Mouse (Mus musculus) midbrain, postnatal 0 days (tissue): ENCODE measurements at regions not wholly inside any gene's neighbourhood (a gene's known extent, or its start where the extent isn't known, plus 50 kb on each side); places are given as distances from the start of the nearest gene placed in this dataset.
"Not testable (repeated sequence)": the region's sequence is repeated elsewhere in the genome, so short reads cannot be mapped to it uniquely, and the experiment has no call there.

Experiments
- ATAC-seq: fragments of 200-750 bp; cut with Nextera tagmentation; 2 replicates; pipeline ENCODE4 v1.8.0; 2017; ENCODE audit warnings: moderate number of reproducible peaks, mild to moderate bottlenecking, moderate TSS enrichment, moderate library complexity; ENCODE audit not compliant: low FRiP score
- DNase-seq: peaks from one replicate; pipeline ENCODE4 v3.0.0-alpha.2; 2015; ENCODE audit warnings: low spot score
- H3K27ac ChIP-seq: fragments of 300-500 bp; sonication (generic); 2 replicates; pipeline ENCODE4 v1.5.1; 2014; ENCODE audit warnings: low read depth, mild to moderate bottlenecking, low read length, mixed read lengths
- H3K27me3 ChIP-seq: fragments of 300-500 bp; sonication (generic); 2 replicates; pipeline ENCODE4 v1.6.1; 2014; ENCODE audit warnings: low read length, control low read depth, mixed read lengths; ENCODE audit not compliant: insufficient read depth
- H3K36me3 ChIP-seq: fragments of 300-500 bp; sonication (generic); 2 replicates; pipeline ENCODE4 v1.6.1; 2014; ENCODE audit warnings: low read length, control low read depth, mixed read lengths; ENCODE audit not compliant: insufficient read depth
- H3K4me1 ChIP-seq: fragments of 300-500 bp; sonication (generic); 2 replicates; pipeline ENCODE4 v1.6.1; 2014; ENCODE audit warnings: mild to moderate bottlenecking, control low read depth, antibody characterized with exemption, low read length, mixed read lengths; ENCODE audit not compliant: insufficient read depth
- H3K4me2 ChIP-seq: fragments of 300-500 bp; sonication (generic); 2 replicates; pipeline ENCODE4 v1.6.1; 2014; ENCODE audit warnings: low read depth, mild to moderate bottlenecking, low read length, mixed read lengths; ENCODE audit not compliant: poor library complexity, severe bottlenecking
- H3K4me3 ChIP-seq: fragments of 300-500 bp; sonication (generic); 2 replicates; pipeline ENCODE4 v1.5.1; 2014; ENCODE audit warnings: low read depth, mild to moderate bottlenecking, low read length, moderate library complexity
- H3K9ac ChIP-seq: fragments of 300-500 bp; sonication (generic); replicated peaks from 2 replicates; pipeline ENCODE4 v1.6.1; 2014; ENCODE audit warnings: mild to moderate bottlenecking, low read length, moderate library complexity, mixed read lengths; ENCODE audit not compliant: poor library complexity, severe bottlenecking
- H3K9me3 ChIP-seq: fragments of 300-500 bp; sonication (generic); 2 replicates; pipeline ENCODE4 v1.6.1; 2016; ENCODE audit warnings: low read length, control low read depth
- CTCF ChIP-seq: IDR thresholded peaks from 2 replicates; pipeline ENCODE4 v1.5.1; 2016; ENCODE audit warnings: antibody characterized with exemption, mild to moderate bottlenecking
- WGBS: fragments of 180-500 bp; shearing (Covaris S2); extraction: QIAGEN DNeasy Blood & Tissue Kit; methylation state at CpG from one replicate; pipeline ENCODE4 v1.1.7; 2014; 5-methylcytosine and 5-hydroxymethylcytosine counted together

DNA sequence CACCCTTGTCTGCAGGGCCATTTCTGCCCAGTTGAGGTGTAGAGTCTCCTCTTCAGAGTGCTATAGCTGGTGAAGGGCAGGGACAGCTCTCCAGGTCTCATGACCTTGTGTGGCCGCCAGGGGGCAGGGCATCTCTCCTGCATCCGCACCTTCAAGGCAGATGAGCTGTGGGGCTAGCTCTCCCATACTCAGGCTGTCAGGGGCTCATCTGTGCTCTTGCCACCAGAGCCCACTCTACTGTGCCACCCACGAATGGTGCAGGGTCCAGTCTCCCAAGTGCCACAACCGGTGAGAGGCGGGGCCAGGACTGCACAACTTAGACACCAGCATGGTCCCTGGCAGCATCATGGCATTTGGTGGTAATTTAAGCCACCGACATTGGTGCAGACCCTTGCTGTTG is 111.3 kb downstream of the Syt10 start:
- H3K36me3 ChIP-seq: no peaks in the 10 kb centered on the region
- DNase-seq (peak; percentile 17), ATAC-seq (no peak)
- 47% methylated on average over 6 of the region's 6 CpGs for WGBS
- H3K9me3 ChIP-seq: no peaks in the 10 kb centered on the region
- H3K4me3 ChIP-seq: no peak overlapping the region
- TF ChIP-seq CTCF: peak; percentile 55
- no peak overlapping the region for H3K27ac ChIP-seq
- H3K4me2 ChIP-seq: no peak overlapping the region
- no peaks in the 10 kb centered on the region for H3K27me3 ChIP-seq
- no peak overlapping the region for H3K9ac ChIP-seq
- H3K4me1 ChIP-seq: no peaks in the 10 kb centered on the region

DNA sequence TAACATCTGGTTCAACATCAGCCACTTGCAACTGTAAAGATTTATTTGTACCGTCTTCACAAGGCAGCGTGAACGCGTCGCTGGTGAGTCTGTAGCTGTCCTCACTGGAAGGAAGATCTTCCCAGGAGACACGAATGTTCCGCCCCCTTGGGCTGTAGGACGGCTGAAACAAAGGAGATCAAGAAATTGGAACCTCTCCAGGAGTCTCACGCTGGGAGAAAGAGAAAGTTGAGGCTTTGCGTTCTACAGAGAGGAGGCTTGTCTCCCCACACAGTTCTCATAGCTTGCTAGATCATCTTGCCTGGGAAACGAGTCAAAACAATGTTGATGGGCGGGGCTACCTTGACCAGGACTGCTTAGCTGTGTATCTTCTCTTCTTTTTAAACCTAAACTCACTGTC is 117.3 kb downstream of the Syt10 start:
- DNase-seq: peak; percentile 22
- TF ChIP-seq CTCF: no peak
- Histone ChIP-seq H3K4me1 (no peaks in the 10 kb centered on the region), H3K36me3 (no peaks in the 10 kb centered on the region), H3K27me3 (no peaks in the 10 kb centered on the region), H3K9ac (no peak overlapping the region), H3K4me3 (no peak overlapping the region), H3K27ac (no peak overlapping the region), H3K4me2 (no peak overlapping the region), H3K9me3 (no peaks in the 10 kb centered on the region)
- 48% methylated on average over 12 of the region's 12 CpGs for WGBS
- ATAC-seq: no peak

DNA sequence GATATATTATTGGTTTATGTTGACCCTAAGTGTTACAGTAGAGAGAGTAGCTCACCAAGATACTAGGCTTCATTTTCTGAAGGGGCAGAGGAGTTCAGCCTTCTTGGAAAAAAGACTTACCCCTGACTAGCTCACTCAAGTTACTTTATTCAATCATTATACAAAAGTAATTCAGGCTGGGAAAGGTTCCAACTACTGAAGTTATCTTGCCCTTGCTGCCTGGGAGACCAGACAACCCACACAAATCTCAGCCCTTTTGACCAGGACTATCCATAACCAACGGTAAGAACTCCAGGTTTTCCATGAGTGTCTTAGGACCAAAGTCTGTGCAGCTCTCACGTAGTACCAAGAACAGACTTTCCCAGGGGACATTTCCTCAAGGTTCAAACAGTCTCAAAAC is 105.5 kb upstream of the Rabl2 start:
- no peak for ATAC-seq

DNA sequence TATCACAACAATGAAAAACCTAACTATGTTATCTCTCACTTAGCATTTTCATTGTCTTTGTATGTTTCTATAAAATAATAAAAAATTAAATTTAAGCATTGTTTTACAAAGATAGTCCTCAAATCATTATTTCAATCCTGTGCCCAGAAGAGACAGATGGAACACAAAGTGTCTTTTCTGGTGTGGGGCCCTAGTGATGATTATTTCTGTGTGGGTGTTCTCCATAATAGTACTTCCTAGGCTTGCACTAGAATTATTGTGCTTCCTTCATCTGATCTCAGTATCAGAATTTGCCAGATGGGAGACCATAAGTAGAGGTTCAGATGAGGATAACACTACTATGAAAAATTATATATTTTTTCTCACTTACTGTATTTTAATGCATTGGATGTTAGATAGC is 84.6 kb upstream of the Rabl2 start:
- H3K4me2 ChIP-seq: no peak overlapping the region
- no peak overlapping the region for H3K27ac ChIP-seq
- no peak for TF ChIP-seq CTCF
- H3K4me3 ChIP-seq: no peak overlapping the region
- no peak overlapping the region for H3K9ac ChIP-seq
- no peaks in the 10 kb centered on the region for H3K4me1 ChIP-seq
- no peak for DNase-seq
- H3K27me3 ChIP-seq: no peaks in the 10 kb centered on the region
- ATAC-seq: no peak
- H3K9me3 ChIP-seq: no peaks in the 10 kb centered on the region
- H3K36me3 ChIP-seq: no peaks in the 10 kb centered on the region

More for the DNA sequence above, 105.5 kb upstream of the Rabl2 start:
- no peak overlapping the region for H3K9ac ChIP-seq
- no peak for DNase-seq
- no peak overlapping the region for H3K4me3 ChIP-seq
- H3K27ac ChIP-seq: no peak overlapping the region
- no peaks in the 10 kb centered on the region for H3K36me3 ChIP-seq
- TF ChIP-seq CTCF: no peak
- WGBS: 65% methylated on average over 2 of the region's 2 CpGs
- H3K27me3 ChIP-seq: no peaks in the 10 kb centered on the region
- 0 out of 2 replicates have a peak, but pooled peaks cover 3% of the 10 kb centered on the region for H3K9me3 ChIP-seq
- H3K4me1 ChIP-seq: no peaks in the 10 kb centered on the region
- no peak overlapping the region for H3K4me2 ChIP-seq

DNA sequence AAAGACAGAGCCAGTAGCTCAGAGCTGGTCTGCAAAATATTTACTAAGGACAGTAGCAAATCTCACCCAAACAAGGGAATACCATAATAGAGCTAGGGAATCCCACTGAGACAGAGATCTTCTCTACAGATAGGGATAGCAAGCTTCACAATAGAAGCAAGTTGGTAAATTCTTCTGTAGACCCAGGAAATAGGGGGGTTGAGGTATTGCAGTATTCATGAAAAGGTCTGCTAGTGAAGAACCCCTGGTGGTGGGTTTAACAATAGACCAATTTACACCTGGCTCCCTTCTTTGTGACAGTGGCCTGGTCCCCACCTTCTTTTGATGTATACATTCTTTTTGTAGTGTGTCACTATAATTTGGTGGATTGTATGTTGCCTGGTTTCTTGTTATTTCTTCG is 64.8 kb upstream of the Rabl2 start:
- not testable (repeated sequence) for H3K9me3 ChIP-seq, H3K9ac ChIP-seq, DNase-seq, ATAC-seq, H3K27ac ChIP-seq, H3K4me3 ChIP-seq, H3K4me1 ChIP-seq, H3K4me2 ChIP-seq, H3K36me3 ChIP-seq, H3K27me3 ChIP-seq
- WGBS: 90% methylated on average over 1 of the region's 1 CpGs
